Mouse (Mus musculus): ENCODE measurements around the gene Ak7.

The Ak7 gene

GRCm38 (mm10) chr12:105786113-105786512, 80.3 kb downstream of the Ak7 start:
- no peak for DNase-seq (ENCODE audit: low spot score)

GRCm38 (mm10) chr12:105787626-105788025, 81.8 kb downstream of the Ak7 start:
- no peak for DNase-seq (ENCODE audit: low spot score)

DNA sequence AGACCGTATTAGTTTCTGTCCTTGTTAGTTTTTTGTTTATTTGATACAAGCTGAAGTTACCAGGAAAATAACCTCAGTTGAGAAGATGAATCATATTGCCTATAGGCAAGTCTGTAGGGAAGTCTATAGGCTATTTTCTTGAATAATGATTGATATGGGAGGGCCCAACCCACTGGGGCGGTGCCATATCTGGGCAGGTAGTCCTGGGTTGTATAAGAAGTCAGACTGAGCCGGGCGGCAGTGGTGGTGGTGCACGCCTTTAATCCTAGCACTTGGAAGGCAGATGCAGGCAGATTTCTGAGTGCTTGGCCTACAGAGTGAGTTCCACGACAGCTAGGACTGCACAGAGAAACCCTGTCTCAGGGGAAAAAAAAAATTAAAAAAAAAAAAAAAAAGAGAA, 84.1 kb downstream of the Ak7 start:
- DNase-seq (ENCODE audit: low spot score): no peak

DNA sequence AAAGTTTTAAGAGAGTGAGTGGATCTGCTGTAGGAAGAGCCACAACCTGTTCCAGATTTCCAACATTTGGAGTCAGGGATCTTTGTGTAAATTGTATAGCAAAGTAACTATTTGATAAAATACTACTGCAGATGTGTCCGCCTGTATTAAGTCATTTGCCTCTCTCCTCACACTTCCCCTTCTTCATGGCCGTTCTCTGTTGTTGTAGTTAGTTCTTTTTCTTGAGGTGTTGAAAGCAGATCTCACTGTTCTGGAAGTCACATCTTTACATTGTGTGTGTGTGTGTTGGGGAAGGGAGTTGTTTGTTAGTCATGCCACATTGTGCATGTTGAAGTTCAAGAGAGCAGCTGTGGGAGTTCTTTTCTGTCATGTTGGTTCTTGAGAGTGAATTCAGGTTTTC, 89.1 kb downstream of the Ak7 start:
- no peak for DNase-seq (ENCODE audit: low spot score)

DNA sequence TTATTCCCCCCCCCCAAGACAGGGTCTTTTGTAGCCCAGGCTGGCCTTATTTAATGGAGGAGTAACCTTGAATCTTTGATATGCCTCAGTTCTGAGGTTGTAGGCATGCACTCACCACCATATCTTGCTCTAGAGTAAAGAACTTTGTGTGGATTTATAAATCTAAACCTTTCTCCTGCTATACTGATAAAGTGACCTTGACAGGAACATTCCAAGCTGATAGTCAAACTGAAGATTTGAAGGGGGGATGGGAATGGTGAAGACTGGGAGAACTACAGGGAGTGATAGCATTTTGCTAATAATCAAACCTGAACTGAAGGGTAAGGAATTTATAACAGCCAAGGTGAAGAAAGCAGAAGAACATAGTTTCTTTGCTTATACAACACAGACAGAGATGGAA, 92.2 kb downstream of the Ak7 start:
- no peak for DNase-seq (ENCODE audit: low spot score)

DNA sequence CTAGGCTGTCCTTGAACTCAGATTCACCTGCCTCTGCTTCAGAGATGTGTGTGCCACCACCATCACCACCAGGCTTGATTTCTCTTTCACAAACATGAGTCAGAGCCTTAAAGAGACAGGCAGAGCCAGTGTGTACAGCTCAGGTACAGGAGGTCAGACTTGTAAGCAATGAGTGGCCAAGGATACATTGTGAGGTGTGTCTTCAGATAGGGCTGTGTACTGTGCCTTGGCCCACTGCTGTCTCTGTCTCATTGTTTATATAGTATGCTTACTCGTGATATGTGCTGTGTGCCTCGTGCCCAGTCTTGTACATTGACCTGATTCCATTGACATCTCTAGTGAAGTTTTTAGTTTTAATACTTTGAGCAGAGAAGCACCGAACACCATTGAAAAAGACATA, 100.0 kb downstream of the Ak7 start:
- DNase-seq (ENCODE audit: low spot score): no peak

GRCm38 (mm10) chr12:105806205-105806604, 100.4 kb downstream of the Ak7 start:
- no peak for DNase-seq (ENCODE audit: low spot score)

GRCm38 (mm10) chr12:105807416-105807815, 101.6 kb downstream of the Ak7 start:
- DNase-seq (ENCODE audit: low spot score): no peak

DNA sequence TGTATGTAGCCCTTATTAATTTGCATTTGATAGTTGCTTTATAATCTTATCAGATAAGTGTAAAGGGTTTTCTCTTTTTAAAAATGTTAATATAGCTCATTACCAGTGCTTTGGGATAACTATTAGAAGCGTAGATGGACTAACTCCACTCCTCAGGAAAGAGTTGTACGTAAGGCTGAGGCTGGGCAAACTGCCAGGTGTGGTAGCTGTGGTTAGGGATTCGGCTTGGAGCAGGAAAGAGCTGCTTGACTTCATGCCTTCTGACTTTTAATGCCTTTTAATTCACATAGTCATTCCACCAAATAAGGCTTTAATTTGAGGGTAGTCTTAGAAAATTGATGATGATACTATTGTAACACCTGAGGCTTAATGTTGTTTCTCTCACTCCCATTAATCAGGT, 103.2 kb downstream of the Ak7 start:
- no peak for DNase-seq (ENCODE audit: low spot score)

DNA sequence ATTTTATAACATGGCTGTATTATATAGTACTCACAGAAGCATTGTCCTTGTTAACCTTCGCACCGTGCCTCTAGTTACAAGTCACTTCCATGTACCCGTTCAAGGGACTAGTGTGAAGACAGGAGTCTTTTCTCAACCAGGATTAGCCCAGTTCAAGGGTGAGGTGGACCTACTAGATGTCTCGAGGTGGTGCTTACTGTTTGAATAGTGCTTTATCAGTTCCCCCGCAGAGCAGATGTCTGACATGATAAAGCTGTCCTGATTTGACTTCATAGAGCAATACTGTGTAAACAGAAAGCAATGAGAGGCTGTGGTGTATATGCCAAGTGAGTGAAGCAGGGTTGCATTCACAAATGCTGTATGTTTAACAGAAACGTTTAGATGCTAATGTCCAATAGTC, 104.8 kb downstream of the Ak7 start:
- DNase-seq (ENCODE audit: low spot score): no peak

DNA sequence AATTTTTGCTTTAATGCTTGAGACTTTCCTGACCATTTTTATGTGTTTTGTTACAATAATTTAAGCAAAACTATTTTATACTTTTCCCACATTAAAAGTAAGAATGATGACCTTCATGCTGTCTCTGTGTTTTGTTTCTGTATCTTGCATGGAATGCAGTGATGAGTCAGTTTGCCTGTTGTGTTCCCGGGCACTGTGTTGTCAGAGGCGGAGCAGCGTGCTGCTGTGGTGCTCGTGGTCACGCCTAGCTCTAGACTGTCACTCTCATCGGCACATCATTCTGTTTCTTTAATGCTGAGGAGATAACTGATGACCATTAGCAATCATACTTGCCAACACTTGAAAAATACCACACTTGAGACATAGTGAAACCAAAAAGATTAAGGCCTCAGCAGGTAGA, 108.2 kb downstream of the Ak7 start:
- no peak for DNase-seq (ENCODE audit: low spot score)

DNA sequence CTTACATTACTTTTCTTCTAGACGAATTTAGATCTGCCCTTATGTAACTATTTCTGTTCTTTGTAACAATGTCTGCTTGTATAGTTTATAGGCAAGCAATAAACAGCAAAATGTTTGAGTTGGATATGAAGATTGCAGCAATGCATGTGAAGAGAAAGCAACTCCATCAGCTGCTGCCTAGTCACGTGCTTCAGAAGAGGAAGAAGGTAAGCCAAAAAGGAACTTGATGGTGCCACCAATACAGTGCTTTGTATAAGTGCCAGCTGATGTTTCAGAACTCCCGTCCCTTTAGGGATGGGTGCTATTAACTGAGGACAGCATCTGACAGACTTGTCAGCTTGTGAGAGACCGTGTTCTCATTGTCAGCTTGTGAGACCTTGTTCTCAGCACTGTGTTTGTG, 117.7 kb downstream of the Ak7 start:
- no peak for DNase-seq (ENCODE audit: low spot score)

DNA sequence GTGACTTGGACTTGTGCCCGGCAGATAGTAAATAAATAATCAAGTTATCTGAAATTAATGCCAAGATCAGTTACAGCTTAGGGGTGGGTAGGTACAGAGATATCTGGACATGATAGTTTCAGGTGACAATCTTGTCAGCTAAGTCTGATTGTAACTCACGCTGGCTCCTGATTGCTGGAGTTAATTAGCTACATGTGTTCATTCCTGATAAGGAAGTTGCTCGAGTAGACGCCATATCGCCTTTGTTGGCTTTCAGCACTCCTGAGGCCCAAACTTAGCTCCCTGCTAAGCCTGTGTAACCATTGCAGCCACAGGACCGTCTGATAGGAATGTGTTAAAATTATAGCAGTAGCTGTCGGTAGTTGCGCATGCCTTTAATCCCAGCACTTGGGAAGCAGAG, 119.0 kb downstream of the Ak7 start:
- DNase-seq (ENCODE audit: low spot score): no peak

- no peak for DNase-seq (ENCODE audit: low spot score)
Measured at GRCm38 (mm10) chr12:105825266-105825665, 119.5 kb downstream of the Ak7 start.

Measured in T-cell, adult 2 months (primary cell).